Mouse (Mus musculus): ENCODE measurements around the gene Sh3bp2. TPM values are rescaled to one million over a fixed set of nuclear protein-coding genes. Genes with fewer than 3 reads are reported as not detected.

Gene Sh3bp2
- total and polyA plus RNA-seq, 3 experiments = 7.9 to 12.0 TPM; not detected in 1

GRCm38 (mm10) chr5:34533066-34533465 is 7.4 kb downstream of the Sh3bp2 start:
- no peaks in the 10 kb centered on the region for H3K79me2 ChIP-seq (ENCODE audit: control insufficient read depth, insufficient read depth, low read length, poor library complexity)
- H3K27me3 ChIP-seq (ENCODE audit: control insufficient read depth in 1 of 2, insufficient read depth in 2 of 2, low read length in 2 of 2) = no peaks in the 10 kb centered on the region
- no peaks in the 10 kb centered on the region for H3K4me1 ChIP-seq (ENCODE audit: control insufficient read depth in 1 of 2, insufficient read depth in 2 of 2, low read length in 2 of 2)
- no peak for TF ChIP-seq SIN3A (IDR thresholded peaks at IDR 0.05; ENCODE audit: low read length)
- TF ChIP-seq MEF2A (IDR thresholded peaks at IDR 0.05; ENCODE audit: extremely low read depth, insufficient replicate concordance, low read depth, low read length, poor library complexity, severe bottlenecking) = no peak
- no peak for TF ChIP-seq ZC3H11A (IDR thresholded peaks at IDR 0.05; ENCODE audit: low read depth, low read length)
- no peak for TF ChIP-seq CTCF (IDR thresholded peaks at IDR 0.05 in 2 of 3, conservative IDR thresholded peaks at IDR 0.05 in 1 of 3; ENCODE audit: control insufficient read depth in 1 of 3, insufficient read depth in 1 of 3, low read depth in 2 of 3, low read length in 3 of 3, poor library complexity in 1 of 3, severe bottlenecking in 1 of 3)
- no peak for TF ChIP-seq CHD1 (IDR thresholded peaks at IDR 0.05; ENCODE audit: low read depth, low read length)
- no peak for TF ChIP-seq ZKSCAN1 (IDR thresholded peaks at IDR 0.05; ENCODE audit: low read depth, low read length)
- no peak for TF ChIP-seq UBTF (IDR thresholded peaks at IDR 0.05; ENCODE audit: borderline replicate concordance, insufficient read depth, low read depth, low read length)
- TF ChIP-seq SMC3 (IDR thresholded peaks at IDR 0.05; ENCODE audit: low read depth, low read length) = no peak
- TF ChIP-seq USF1 (IDR thresholded peaks at IDR 0.05; ENCODE audit: low read depth, low read length) = no peak
- TF ChIP-seq KAT2A (conservative IDR thresholded peaks at IDR 0.05; ENCODE audit: low read depth, low read length) = no peak
- no peak for TF ChIP-seq MAFK (IDR thresholded peaks at IDR 0.05; ENCODE audit: borderline replicate concordance, low read depth, low read length)
- TF ChIP-seq TAL1 (IDR thresholded peaks at IDR 0.05; ENCODE audit: low read length) = no peak
- TF ChIP-seq RCOR1 (IDR thresholded peaks at IDR 0.05; ENCODE audit: low read depth, low read length) = no peak
- no peak for TF ChIP-seq MYC (IDR thresholded peaks at IDR 0.05; ENCODE audit: low read depth, low read length)
- no peak for TF ChIP-seq CHD2 (IDR thresholded peaks at IDR 0.05; ENCODE audit: low read length)
- TF ChIP-seq TBP (IDR thresholded peaks at IDR 0.05; ENCODE audit: low read depth, low read length) = no peak
- TF ChIP-seq MXI1 (IDR thresholded peaks at IDR 0.05; ENCODE audit: low read depth, low read length) = no peak
- TF ChIP-seq RAD21 (IDR thresholded peaks at IDR 0.05; ENCODE audit: low read depth, low read length) = no peak
- no peak for TF ChIP-seq JUND (IDR thresholded peaks at IDR 0.05; ENCODE audit: low read depth, low read length)
- DNase-seq (ENCODE audit: low read depth, low spot score) = no peak
- no peak overlapping the region for H3K27ac ChIP-seq (ENCODE audit: control insufficient read depth, low read depth, low read length)
- H3K36me3 ChIP-seq (ENCODE audit: control insufficient read depth in 1 of 2, insufficient read depth in 2 of 2, low read length in 2 of 2) = no peaks in the 10 kb centered on the region
- no peak overlapping the region for H3K9ac ChIP-seq (ENCODE audit: control insufficient read depth, low read depth, low read length, poor library complexity, severe bottlenecking)
- no peak overlapping the region for H3K4me3 ChIP-seq (ENCODE audit: control insufficient read depth in 1 of 2, insufficient read depth in 1 of 2, low read depth in 2 of 2, low read length in 2 of 2)
- no peaks in the 10 kb centered on the region for H3K9me3 ChIP-seq (replicated peaks; ENCODE audit: insufficient read depth, low read length)

- no peaks in the 10 kb centered on the region for H3K36me3 ChIP-seq (ENCODE audit: control insufficient read depth in 1 of 2, insufficient read depth in 2 of 2, low read length in 2 of 2)
- H3K9ac ChIP-seq (ENCODE audit: control insufficient read depth, low read depth, low read length, poor library complexity, severe bottlenecking) = no peak overlapping the region
- no peaks in the 10 kb centered on the region for H3K79me2 ChIP-seq (ENCODE audit: control insufficient read depth, insufficient read depth, low read length, poor library complexity)
- H3K27me3 ChIP-seq (ENCODE audit: control insufficient read depth in 1 of 2, insufficient read depth in 2 of 2, low read length in 2 of 2) = no peaks in the 10 kb centered on the region
- H3K9me3 ChIP-seq (replicated peaks; ENCODE audit: insufficient read depth, low read length) = no peaks in the 10 kb centered on the region
- no peak overlapping the region for H3K4me3 ChIP-seq (ENCODE audit: control insufficient read depth in 1 of 2, insufficient read depth in 1 of 2, low read depth in 2 of 2, low read length in 2 of 2)
- TF ChIP-seq BHLHE40 (IDR thresholded peaks at IDR 0.05; ENCODE audit: borderline replicate concordance, low read depth, low read length) (no peak), RCOR1 (IDR thresholded peaks at IDR 0.05; ENCODE audit: low read depth, low read length) (no peak), NRF1 (IDR thresholded peaks at IDR 0.05; ENCODE audit: insufficient read depth, low read depth, low read length, poor library complexity, severe bottlenecking) (no peak), MAZ (IDR thresholded peaks at IDR 0.05; ENCODE audit: low read depth, low read length) (no peak), POLR2AphosphoS2 (IDR thresholded peaks at IDR 0.05; ENCODE audit: low read length) (no peak), UBTF (IDR thresholded peaks at IDR 0.05; ENCODE audit: borderline replicate concordance, insufficient read depth, low read depth, low read length) (no peak), ZC3H11A (IDR thresholded peaks at IDR 0.05; ENCODE audit: low read depth, low read length) (no peak), NELFE (IDR thresholded peaks at IDR 0.05; ENCODE audit: low read depth, low read length) (no peak), MAX (IDR thresholded peaks at IDR 0.05; ENCODE audit: low read length) (no peak), CHD2 (IDR thresholded peaks at IDR 0.05; ENCODE audit: low read length) (no peak), ZKSCAN1 (IDR thresholded peaks at IDR 0.05; ENCODE audit: low read depth, low read length) (no peak), E2F4 (IDR thresholded peaks at IDR 0.05; ENCODE audit: borderline replicate concordance, low read depth, low read length) (no peak), MYB (IDR thresholded peaks at IDR 0.05; ENCODE audit: low read depth, low read length) (no peak), USF2 (IDR thresholded peaks at IDR 0.05; ENCODE audit: borderline replicate concordance in 1 of 2, insufficient read depth in 1 of 2, low read depth in 1 of 2, low read length in 2 of 2) (no peak), HCFC1 (IDR thresholded peaks at IDR 0.05; ENCODE audit: low read depth, low read length) (no peak), MYC (IDR thresholded peaks at IDR 0.05; ENCODE audit: low read depth, low read length) (no peak), ZNF384 (IDR thresholded peaks at IDR 0.05; ENCODE audit: low read depth, low read length) (no peak)
- H3K27ac ChIP-seq (ENCODE audit: control insufficient read depth, low read depth, low read length) = no peak overlapping the region
- DNase-seq (ENCODE audit: low read depth, low spot score) = no peak
- no peaks in the 10 kb centered on the region for H3K4me1 ChIP-seq (ENCODE audit: control insufficient read depth in 1 of 2, insufficient read depth in 2 of 2, low read length in 2 of 2)
Measured at GRCm38 (mm10) chr5:34533820-34534219, 8.2 kb downstream of the Sh3bp2 start.

Data from MEL (cell line).